Mouse (Mus musculus): ENCODE data around the gene Insr.
"Not testable (repeated sequence)": the region's sequence is repeated elsewhere in the genome, so short reads cannot be mapped to it uniquely, and the experiment has no call there.

The Insr gene

GRCm38 (mm10) chr8:3278934-3279720, at the start of gene Insr:
TSS of gene Insr (minus strand) at chr8:3279617.
- no peak for DNase-seq (ENCODE audit: low read depth, low spot score)

- DNase-seq (ENCODE audit: low read depth, low spot score) = no peak
Measured at GRCm38 (mm10) chr8:3327538-3328245, 48.3 kb upstream of the Insr start.

- DNase-seq (ENCODE audit: low read depth, low spot score) = no peak
Measured at GRCm38 (mm10) chr8:3327056-3327455, 47.6 kb upstream of the Insr start.

- no peak for DNase-seq (ENCODE audit: low read depth, low spot score)
Measured at GRCm38 (mm10) chr8:3324253-3324652, 44.8 kb upstream of the Insr start.

GRCm38 (mm10) chr8:3319267-3319666, 39.9 kb upstream of the Insr start:
- DNase-seq (ENCODE audit: low read depth, low spot score) = not testable (repeated sequence)

GRCm38 (mm10) chr8:3316585-3316984, 37.2 kb upstream of the Insr start:
- DNase-seq (ENCODE audit: low read depth, low spot score) = no peak

- no peak for DNase-seq (ENCODE audit: low read depth, low spot score)
Measured at GRCm38 (mm10) chr8:3314345-3314744, 34.9 kb upstream of the Insr start.

- no peak for DNase-seq (ENCODE audit: low read depth, low spot score)
Measured at GRCm38 (mm10) chr8:3313843-3314242, 34.4 kb upstream of the Insr start.

- not testable (repeated sequence) for DNase-seq (ENCODE audit: low read depth, low spot score)
Measured at GRCm38 (mm10) chr8:3313417-3313816, 34.0 kb upstream of the Insr start.

- DNase-seq (ENCODE audit: low read depth, low spot score) = no peak
Measured at GRCm38 (mm10) chr8:3311482-3311881, 32.1 kb upstream of the Insr start.

GRCm38 (mm10) chr8:3309636-3310035, 30.2 kb upstream of the Insr start:
- DNase-seq (ENCODE audit: low read depth, low spot score) = no peak

- DNase-seq (ENCODE audit: low read depth, low spot score) = not testable (repeated sequence)
Measured at GRCm38 (mm10) chr8:3308205-3308800, 28.9 kb upstream of the Insr start.

- DNase-seq (ENCODE audit: low read depth, low spot score) = no peak
Measured at GRCm38 (mm10) chr8:3302131-3302530, 22.7 kb upstream of the Insr start.

- DNase-seq (ENCODE audit: low read depth, low spot score) = no peak
Measured at GRCm38 (mm10) chr8:3299322-3299721, 19.9 kb upstream of the Insr start.

GRCm38 (mm10) chr8:3285824-3286223, 6.4 kb upstream of the Insr start:
- DNase-seq (ENCODE audit: low read depth, low spot score) = no peak

GRCm38 (mm10) chr8:3284656-3285055, 5.2 kb upstream of the Insr start:
- no peak for DNase-seq (ENCODE audit: low read depth, low spot score)

GRCm38 (mm10) chr8:3281296-3281695, 1.9 kb upstream of the Insr start:
- no peak for DNase-seq (ENCODE audit: low read depth, low spot score)

GRCm38 (mm10) chr8:3280266-3280910, 971 bp upstream of the Insr start:
- DNase-seq (ENCODE audit: low read depth, low spot score) = no peak

- DNase-seq (ENCODE audit: low read depth, low spot score) = no peak
Measured at GRCm38 (mm10) chr8:3279721-3280077, 282 bp upstream of the Insr start.

- no peak for DNase-seq (ENCODE audit: low read depth, low spot score)
Measured at GRCm38 (mm10) chr8:3278181-3278820, 1.1 kb downstream of the Insr start.

- DNase-seq (ENCODE audit: low read depth, low spot score) = no peak
Measured at GRCm38 (mm10) chr8:3277266-3277665, 2.2 kb downstream of the Insr start.

- DNase-seq (ENCODE audit: low read depth, low spot score) = no peak
Measured at GRCm38 (mm10) chr8:3276009-3276408, 3.4 kb downstream of the Insr start.

Measured in A20 (cell line).